Comparison of ENCODE assay signal across 21 mouse cellular contexts in the genomic region with DNA sequence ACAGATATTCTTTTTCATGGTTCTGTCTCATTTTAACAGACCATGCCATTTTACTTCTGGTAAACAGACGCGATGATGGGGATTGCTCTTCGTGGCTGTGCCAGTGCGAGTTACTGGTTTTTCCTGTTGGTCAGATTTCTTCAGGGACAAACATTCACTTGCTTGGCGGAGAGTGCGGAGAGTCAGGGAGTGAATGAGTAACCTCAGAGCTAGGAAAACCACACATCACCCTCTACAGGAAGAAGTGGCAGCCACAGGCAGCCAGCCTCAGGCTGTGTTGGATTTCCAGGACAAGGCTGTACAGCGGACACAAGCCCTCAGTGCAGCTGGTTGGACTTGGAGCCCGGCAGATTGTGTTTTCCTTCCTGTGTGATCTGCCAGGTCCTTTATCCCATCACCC.
DNase-seq lines count a peak whose midpoint lies in the region; ATAC-seq and TF ChIP-seq lines count a peak whose summit lies in the region.
"Had no signal": no experiment of that assay in that cellular context is flagged by ENCODE, and none has a peak within 500 bp of the region (broad histone marks: within the 10 kb centered on the region; RNA-seq: fewer than 3 reads in every experiment).

No protein-coding gene starts in this region.

- no peak overlapping the region for H3K4me2 ChIP-seq in kidney, embryonic 14.5 days (replicated peaks; ENCODE audit: low read depth, low read length)
- no peak overlapping the region for H3K4me2 ChIP-seq in kidney, postnatal 0 days (ENCODE audit: low read length)
- H3K4me2 ChIP-seq in stomach, postnatal 0 days (replicated peaks; ENCODE audit: low read depth): no peak overlapping the region
- H3K4me2 ChIP-seq: embryonic facial prominence, embryonic 15.5 days; liver, embryonic 13.5 days; midbrain, embryonic 15.5 days; neural tube, embryonic 15.5 days had no signal

- H3K4me3 ChIP-seq in kidney, adult 2 months (ENCODE audit: insufficient read depth, low read depth, low read length): no peak overlapping the region
- no peak overlapping the region for H3K4me3 ChIP-seq in kidney, embryonic 14.5 days (ENCODE audit: low read length)
- H3K4me3 ChIP-seq in kidney, postnatal 0 days (replicated peaks; ENCODE audit: low read depth, low read length): no peak overlapping the region
- H3K4me3 ChIP-seq in stomach, postnatal 0 days (ENCODE audit: low read depth, low read length): no peak overlapping the region
- H3K4me3 ChIP-seq: embryonic facial prominence, embryonic 15.5 days; liver, embryonic 13.5 days; midbrain, embryonic 15.5 days; myocyte; neural tube, embryonic 15.5 days had no signal

- no peak for ATAC-seq in kidney, embryonic 14.5 days (ENCODE audit: low FRiP score, low TSS enrichment)
- no peak; the same call in 1 of the 2 replicates for ATAC-seq in kidney, postnatal 0 days (replicated peaks; ENCODE audit: low FRiP score, low read depth)
- ATAC-seq in stomach, postnatal 0 days (ENCODE audit: low FRiP score, low TSS enrichment): peak; percentile 87
- ATAC-seq: forebrain, postnatal 0 days; midbrain, embryonic 15.5 days had no signal

- no peak for TF ChIP-seq EP300 in stomach, postnatal 0 days (optimal IDR thresholded peaks at IDR 0.05)

- H3K4me1 ChIP-seq in kidney, adult 2 months (ENCODE audit: control insufficient read depth, insufficient read depth, low read length): peaks cover 5% of the 10 kb centered on the region; the same call in 1 of the 2 replicates
- no peaks in the 10 kb centered on the region for H3K4me1 ChIP-seq in kidney, embryonic 14.5 days (ENCODE audit: control insufficient read depth, insufficient read depth, low read length)
- H3K4me1 ChIP-seq in kidney, postnatal 0 days (replicated peaks; ENCODE audit: insufficient read depth, low read length): no peaks in the 10 kb centered on the region
- no peaks in the 10 kb centered on the region for H3K4me1 ChIP-seq in stomach, postnatal 0 days (replicated peaks; ENCODE audit: control insufficient read depth, insufficient read depth)
- H3K4me1 ChIP-seq: liver, embryonic 13.5 days; midbrain, embryonic 15.5 days; neural tube, embryonic 15.5 days had no signal

- no peak for TF ChIP-seq POLR2A in kidney, adult 2 months (IDR thresholded peaks at IDR 0.05; ENCODE audit: low read depth, low read length)

- peak; percentile 72 for DNase-seq in kidney, adult 2 months
- peak; percentile 22 for DNase-seq in thymus, postnatal 4 days
- no peak for DNase-seq in thymus, postnatal 0 days (ENCODE audit: low spot score)
- no peak for DNase-seq in kidney, postnatal 0 days (ENCODE audit: low spot score)
- DNase-seq in stomach, postnatal 0 days (ENCODE audit: low spot score): peak; percentile 70
- DNase-seq in right cerebral cortex, adult 18-20 months: no peak
- DNase-seq in gastrocnemius, adult 8-10 months (ENCODE audit: low spot score in 2 of 2): no peak
- DNase-seq: adrenal gland, postnatal 25 days; cerebellum, adult 11 months; cerebellum, postnatal 14 days; embryo, embryonic 11 days; forebrain, postnatal 0 days; left cerebral cortex, postnatal 4 days; liver, embryonic 13.5 days; lung, postnatal 10 days had no signal

- WGBS in kidney, adult 2 months: 40% methylated on average over 8 of the region's 8 CpGs
- 75% methylated on average over 8 of the region's 8 CpGs for WGBS in kidney, embryonic 14.5 days
- WGBS in kidney, postnatal 0 days: 71% methylated on average over 8 of the region's 8 CpGs
- WGBS in stomach, postnatal 0 days: 57% methylated on average over 8 of the region's 8 CpGs

- H3K9ac ChIP-seq in kidney, embryonic 14.5 days (ENCODE audit: low read depth, low read length): no peak overlapping the region
- no peak overlapping the region for H3K9ac ChIP-seq in kidney, postnatal 0 days (ENCODE audit: low read depth, low read length)
- no peak overlapping the region for H3K9ac ChIP-seq in stomach, postnatal 0 days (ENCODE audit: low read length)
- H3K9ac ChIP-seq: embryonic facial prominence, embryonic 15.5 days; forebrain, postnatal 0 days; liver, embryonic 13.5 days; midbrain, embryonic 15.5 days; neural tube, embryonic 15.5 days had no signal

- no peak overlapping the region for H3K27ac ChIP-seq in kidney, adult 2 months (ENCODE audit: insufficient read depth, low read depth, low read length)
- H3K27ac ChIP-seq in kidney, embryonic 14.5 days (ENCODE audit: low read depth, low read length): no peak overlapping the region
- no peak overlapping the region for H3K27ac ChIP-seq in kidney, postnatal 0 days
- no peak overlapping the region for H3K27ac ChIP-seq in stomach, postnatal 0 days (replicated peaks)
- H3K27ac ChIP-seq: embryonic facial prominence, embryonic 15.5 days; liver, embryonic 13.5 days; midbrain, embryonic 15.5 days; neural tube, embryonic 15.5 days had no signal

- H3K9me3 ChIP-seq in kidney, embryonic 14.5 days (ENCODE audit: control insufficient read depth, low read length): no peaks in the 10 kb centered on the region
- H3K9me3 ChIP-seq in kidney, postnatal 0 days (replicated peaks; ENCODE audit: low read length): no peaks in the 10 kb centered on the region
- H3K9me3 ChIP-seq in stomach, postnatal 0 days (ENCODE audit: control insufficient read depth, low read length): no peaks in the 10 kb centered on the region
- H3K9me3 ChIP-seq: embryonic facial prominence, embryonic 15.5 days; liver, embryonic 13.5 days; midbrain, embryonic 15.5 days; neural tube, embryonic 15.5 days had no signal

- TF ChIP-seq CTCF in kidney, adult 2 months (conservative IDR thresholded peaks at IDR 0.05; ENCODE audit: insufficient read depth, insufficient read length, low read depth, low read length): no peak; the same call in 1 of the 2 replicates
- TF ChIP-seq CTCF in kidney, postnatal 0 days (IDR thresholded peaks at IDR 0.05; ENCODE audit: low read depth): peak; percentile 52
- peak; percentile 57 for TF ChIP-seq CTCF in stomach, postnatal 0 days (IDR thresholded peaks at IDR 0.05; ENCODE audit: low read depth)

- no peaks in the 10 kb centered on the region for H3K27me3 ChIP-seq in kidney, adult 2 months (replicated peaks; ENCODE audit: control insufficient read depth, insufficient read depth, low read length)
- no peaks in the 10 kb centered on the region for H3K27me3 ChIP-seq in kidney, embryonic 14.5 days (ENCODE audit: control insufficient read depth, insufficient read depth, low read length)
- H3K27me3 ChIP-seq in kidney, postnatal 0 days (ENCODE audit: insufficient read depth, low read length): no peaks in the 10 kb centered on the region
- no peaks in the 10 kb centered on the region for H3K27me3 ChIP-seq in stomach, postnatal 0 days (ENCODE audit: control insufficient read depth, insufficient read depth, low read length)
- H3K27me3 ChIP-seq: CH12.LX; embryonic facial prominence, embryonic 15.5 days; liver, embryonic 13.5 days; midbrain, embryonic 15.5 days; neural tube, embryonic 15.5 days had no signal

- H3K36me3 ChIP-seq in kidney, adult 2 months (ENCODE audit: control insufficient read depth, insufficient read depth, low read length): no peaks in the 10 kb centered on the region
- no peaks in the 10 kb centered on the region for H3K36me3 ChIP-seq in kidney, embryonic 14.5 days (ENCODE audit: control insufficient read depth, insufficient read depth, low read length)
- no peaks in the 10 kb centered on the region for H3K36me3 ChIP-seq in kidney, postnatal 0 days (ENCODE audit: insufficient read depth, low read length)
- no peaks in the 10 kb centered on the region for H3K36me3 ChIP-seq in stomach, postnatal 0 days (ENCODE audit: control insufficient read depth, insufficient read depth, low read length)
- H3K36me3 ChIP-seq: embryonic facial prominence, embryonic 15.5 days; liver, embryonic 13.5 days; midbrain, embryonic 15.5 days; neural tube, embryonic 15.5 days had no signal

Comparison
In these comparisons a context has a peak if more than half of its experiments do, and no peak if none do; other contexts are left out.
1. DNase-seq: peak in kidney, adult 2 months (single experiment), thymus, postnatal 4 days (single experiment) and stomach, postnatal 0 days (single experiment); none in thymus, postnatal 0 days (single experiment), kidney, postnatal 0 days (single experiment), right cerebral cortex, adult 18-20 months (single experiment) and gastrocnemius, adult 8-10 months (0 of 2).